Mouse (Mus musculus) C2C12 (cell line): ENCODE results near the gene Ano6. TPM values are rescaled to one million over a fixed set of nuclear protein-coding genes. Genes with fewer than 3 reads are reported as not detected.

Experiments used
- H3K27me3 ChIP-seq: one replicate; pipeline ENCODE4 v1.6.1; 2011; ENCODE audit not compliant: control insufficient read depth, insufficient read depth, insufficient read length
- H3K36me3 ChIP-seq: one replicate; pipeline ENCODE4 v1.6.1; 2011; ENCODE audit not compliant: control insufficient read depth, insufficient read depth
- H3K4me3 ChIP-seq: one replicate; pipeline ENCODE4 v1.5.1; 2011; ENCODE audit warnings: mild to moderate bottlenecking, control low read depth; ENCODE audit not compliant: poor library complexity, insufficient read depth, severe bottlenecking
- H3K79me2 ChIP-seq: one replicate; pipeline ENCODE4 v1.6.1; 2011; ENCODE audit not compliant: control insufficient read depth, insufficient read depth
- H3K79me3 ChIP-seq: one replicate; pipeline ENCODE4 v1.6.1; 2011; ENCODE audit warnings: low read depth, control low read depth
- H3ac ChIP-seq: one replicate; pipeline ENCODE3; 2011; ENCODE audit warnings: low read depth; ENCODE audit not compliant: control insufficient read depth, insufficient read length
- CEBPB ChIP-seq: IDR thresholded peaks from one replicate; pipeline ENCODE4 v1.6.1; 2011; ENCODE audit warnings: low read depth, mild to moderate bottlenecking, control low read depth, moderate library complexity
- CTCF ChIP-seq: IDR thresholded peaks from one replicate; pipeline ENCODE4 v1.5.1; 2011; ENCODE audit not compliant: control insufficient read depth, insufficient read depth, insufficient read length
- FOSL1 ChIP-seq: IDR thresholded peaks from one replicate; pipeline ENCODE4 v1.8.0; 2011; ENCODE audit warnings: mild to moderate bottlenecking, low read length; ENCODE audit not compliant: poor library complexity, insufficient read depth, severe bottlenecking
- MAX ChIP-seq: IDR thresholded peaks from one replicate; pipeline ENCODE4 v1.6.1; 2011; ENCODE audit warnings: mild to moderate bottlenecking, control low read depth
- MYOD1 ChIP-seq: IDR thresholded peaks from one replicate; pipeline ENCODE4 v1.6.1; 2011; ENCODE audit warnings: low read depth; ENCODE audit not compliant: control insufficient read depth, insufficient read length
- MYOG ChIP-seq: IDR thresholded peaks from one replicate; pipeline ENCODE4 v1.6.1; 2011; ENCODE audit not compliant: control insufficient read depth, insufficient read length; ENCODE audit errors: extremely low read depth
- USF1 ChIP-seq: IDR thresholded peaks from one replicate; pipeline ENCODE4 v1.6.1; 2011; ENCODE audit warnings: low read depth, mild to moderate bottlenecking, control low read depth, moderate library complexity
- polyA plus RNA-seq: library from polyadenylated mRNA; unstranded; fragments of >200 nt; fragmentation: generic; extraction: Trizol; gene quantifications from one replicate; pipeline ENCODE4 v1.2.1, GENCODE M21; 2012; ENCODE audit warnings: missing spikeins

The Ano6 gene
- polyA plus RNA-seq, 1 experiment, result 73.2 TPM

DNA sequence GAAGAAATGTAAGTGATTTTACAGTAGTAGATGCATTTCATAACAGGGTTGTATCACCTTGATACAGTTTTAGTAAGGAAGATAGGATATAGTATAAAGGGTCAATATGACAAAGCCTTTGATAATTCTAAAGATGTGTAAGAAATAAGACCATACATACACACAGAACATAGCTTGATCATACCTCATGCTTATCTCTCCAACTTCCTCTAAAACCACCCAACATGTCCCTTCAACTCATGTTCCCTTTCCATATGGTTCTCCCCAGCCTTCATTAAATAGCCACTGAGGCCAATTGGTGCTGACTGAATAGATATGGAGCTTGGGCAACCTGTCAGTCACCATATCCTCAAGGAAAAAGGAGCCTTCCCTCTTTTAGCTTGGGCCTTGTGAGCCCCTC, 9.4 kb downstream of the Ano6 start:
- peaks cover 68% of the 10 kb centered on the region for H3K79me3 ChIP-seq
- no peak for TF ChIP-seq CTCF
- TF ChIP-seq MYOD1, result no peak
- no peak for TF ChIP-seq USF1
- no peak for TF ChIP-seq MYOG
- no peak for TF ChIP-seq MAX
- no peak for TF ChIP-seq CEBPB
- TF ChIP-seq FOSL1, result no peak
- H3ac ChIP-seq, result no peak overlapping the region
- H3K36me3 ChIP-seq, result peaks cover 63% of the 10 kb centered on the region
- peaks cover 87% of the 10 kb centered on the region for H3K79me2 ChIP-seq
- H3K27me3 ChIP-seq, result no peaks in the 10 kb centered on the region
- H3K4me3 ChIP-seq, result no peak overlapping the region

GRCm38 (mm10) chr15:95801261-95801979, 10.8 kb downstream of the Ano6 start:
- H3K4me3 ChIP-seq, result no peak overlapping the region
- H3K36me3 ChIP-seq, result peaks cover 49% of the 10 kb centered on the region
- no peaks in the 10 kb centered on the region for H3K27me3 ChIP-seq
- H3ac ChIP-seq, result no peak overlapping the region
- no peak for TF ChIP-seq MAX
- no peak for TF ChIP-seq MYOG
- TF ChIP-seq FOSL1, result no peak
- no peak for TF ChIP-seq CTCF
- no peak for TF ChIP-seq MYOD1
- H3K79me2 ChIP-seq, result peaks cover 87% of the 10 kb centered on the region
- H3K79me3 ChIP-seq, result peaks cover 64% of the 10 kb centered on the region

DNA sequence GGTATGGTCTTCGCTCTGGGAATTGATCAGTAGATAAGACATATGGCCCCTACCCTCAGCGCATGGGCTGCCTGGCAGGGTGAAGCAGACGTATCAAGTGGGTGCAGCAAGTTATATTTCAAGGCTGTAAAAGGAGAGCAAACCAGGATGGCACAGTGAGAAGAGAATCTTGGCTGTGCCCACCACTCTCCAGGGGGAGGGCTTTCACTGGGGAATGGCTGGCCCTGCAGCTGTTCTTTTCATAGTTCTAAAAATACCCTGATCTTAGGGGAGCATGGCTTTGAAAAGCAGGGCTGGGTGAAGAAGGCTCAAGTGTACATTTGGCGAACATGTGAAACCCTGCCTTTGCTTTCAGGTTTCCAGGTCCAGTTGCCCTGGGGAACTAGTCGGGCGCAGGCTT, 11.5 kb downstream of the Ano6 start:
- Histone ChIP-seq H3K27me3 (no peaks in the 10 kb centered on the region), H3K79me2 (peaks cover 87% of the 10 kb centered on the region), H3ac (peak overlapping the region; percentile 50), H3K4me3 (no peak overlapping the region), H3K79me3 (peaks cover 64% of the 10 kb centered on the region), H3K36me3 (peaks cover 42% of the 10 kb centered on the region)
- peak; percentile 78 for TF ChIP-seq MYOD1
- TF ChIP-seq CEBPB, result no peak

DNA sequence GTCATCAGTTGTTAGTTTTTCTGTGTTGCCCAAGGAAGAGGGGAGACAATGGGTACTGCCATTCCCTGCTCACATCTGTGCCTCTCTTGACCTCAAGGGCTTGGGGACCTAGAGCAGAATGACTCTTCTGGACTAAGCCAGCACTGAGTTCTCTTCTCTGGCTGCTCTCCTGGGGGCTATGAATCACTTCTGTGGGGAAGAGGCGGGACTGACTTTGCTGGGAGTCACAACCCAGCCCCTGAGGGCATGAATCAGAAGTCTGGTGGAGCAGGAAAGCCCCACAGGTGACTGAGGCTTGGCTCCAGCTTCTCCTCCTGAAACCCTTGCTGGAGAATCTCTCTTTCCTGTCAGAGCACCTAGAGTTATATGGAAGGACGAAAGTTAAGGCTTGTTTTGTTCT, 12.1 kb downstream of the Ano6 start:
- H3K79me2 ChIP-seq, result peaks cover 87% of the 10 kb centered on the region
- no peak overlapping the region for H3ac ChIP-seq
- peaks cover 39% of the 10 kb centered on the region for H3K36me3 ChIP-seq
- no peak overlapping the region for H3K4me3 ChIP-seq
- no peaks in the 10 kb centered on the region for H3K27me3 ChIP-seq
- no peak for TF ChIP-seq CEBPB
- TF ChIP-seq USF1, result no peak
- TF ChIP-seq CTCF, result no peak
- TF ChIP-seq MYOG, result no peak
- peak; percentile 75 for TF ChIP-seq MAX
- peak; percentile 31 for TF ChIP-seq MYOD1
- TF ChIP-seq FOSL1, result peak; percentile 74
- peaks cover 64% of the 10 kb centered on the region for H3K79me3 ChIP-seq

- TF ChIP-seq USF1, result peak; percentile 69
- TF ChIP-seq MYOG, result no peak
- TF ChIP-seq CEBPB, result no peak
- TF ChIP-seq MAX, result no peak
- no peak for TF ChIP-seq FOSL1
- TF ChIP-seq CTCF, result no peak
- TF ChIP-seq MYOD1, result no peak
- peaks cover 37% of the 10 kb centered on the region for H3K36me3 ChIP-seq
- H3K4me3 ChIP-seq, result no peak overlapping the region
These were observed 12.8 kb downstream of the Ano6 start for GRCm38 (mm10) chr15:95803484-95803883.

DNA sequence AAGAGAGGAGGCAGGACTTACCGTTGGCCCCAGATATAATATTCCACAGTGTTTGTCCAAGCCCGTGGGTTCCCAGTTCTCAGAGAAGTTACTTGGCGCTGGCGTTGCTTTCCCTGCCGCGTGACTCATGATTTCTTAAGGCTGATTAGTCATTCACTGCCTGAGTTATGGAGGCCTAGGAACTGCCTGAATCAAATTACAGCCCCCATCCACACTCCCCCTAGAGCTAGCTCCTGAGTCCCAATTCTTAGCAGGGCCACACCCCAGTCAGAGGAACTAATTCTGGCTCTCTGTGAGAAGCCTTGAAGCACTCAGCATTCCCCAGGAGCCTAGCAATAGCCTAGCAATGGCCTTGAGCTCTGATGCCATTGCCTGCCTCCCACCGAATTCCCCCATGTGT, 13.6 kb downstream of the Ano6 start:
- Histone ChIP-seq H3K36me3 (peaks cover 30% of the 10 kb centered on the region), H3ac (peak overlapping the region; percentile 47), H3K27me3 (no peaks in the 10 kb centered on the region), H3K79me3 (peaks cover 64% of the 10 kb centered on the region), H3K4me3 (no peak overlapping the region), H3K79me2 (peaks cover 87% of the 10 kb centered on the region)
- TF ChIP-seq MYOD1 (no peak), FOSL1 (peak; percentile 99), USF1 (peak; percentile 60), CEBPB (peak; percentile 84), MAX (no peak), MYOG (no peak)

More at GRCm38 (mm10) chr15:95803484-95803883, 12.8 kb downstream of the Ano6 start:
- H3K27me3 ChIP-seq, result no peaks in the 10 kb centered on the region
- H3K79me2 ChIP-seq, result peaks cover 87% of the 10 kb centered on the region
- no peak overlapping the region for H3ac ChIP-seq
- peaks cover 64% of the 10 kb centered on the region for H3K79me3 ChIP-seq
